Mouse (Mus musculus) right cerebral cortex, postnatal 14 days (tissue): Measurements from ENCODE around the gene Bhlhe23.

Experiments used
- DNase-seq: peaks from one replicate; pipeline ENCODE4 v3.0.0; 2022

The Bhlhe23 gene

DNA sequence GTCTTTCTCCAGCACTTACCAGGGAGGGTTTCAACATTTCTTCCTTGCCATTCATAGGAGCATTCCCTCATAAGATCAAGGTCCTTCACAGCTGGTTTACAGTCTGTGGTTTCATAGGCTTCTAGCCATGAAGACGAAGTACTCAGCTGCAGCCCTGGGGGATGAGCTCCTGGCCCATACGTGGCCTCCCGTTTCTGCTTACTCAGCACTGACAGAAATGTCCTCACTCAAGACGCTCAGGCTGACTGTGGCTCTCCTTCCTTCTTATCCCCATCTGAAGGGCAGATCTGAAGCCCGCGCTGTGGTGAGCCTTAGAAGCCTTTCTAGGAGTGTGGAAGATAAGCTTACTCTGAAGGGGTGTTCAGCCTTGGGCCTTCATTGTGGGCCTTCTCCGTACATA lies 11.0 kb downstream of the Bhlhe23 start:
- no peak for DNase-seq

DNA sequence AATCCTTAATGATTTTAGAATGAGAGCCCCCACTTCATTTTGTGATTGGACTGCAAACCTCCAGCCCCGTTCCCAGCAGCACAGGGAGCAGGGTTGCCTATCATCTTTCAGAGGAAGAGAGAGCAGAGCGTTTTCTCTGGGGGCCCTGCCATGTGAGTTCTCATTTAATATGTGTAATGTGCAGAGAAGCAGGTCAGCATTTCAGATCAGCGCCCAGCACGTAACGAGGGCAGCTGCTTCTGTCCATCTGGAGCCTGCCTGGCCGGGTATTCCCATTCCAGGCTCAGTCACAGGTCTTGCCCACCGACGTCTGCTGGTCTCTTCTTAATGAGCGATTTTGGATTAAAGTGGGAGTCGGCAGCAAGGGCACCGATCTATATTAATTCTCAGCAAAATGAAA lies 11.7 kb downstream of the Bhlhe23 start:
- DNase-seq = no peak

DNA sequence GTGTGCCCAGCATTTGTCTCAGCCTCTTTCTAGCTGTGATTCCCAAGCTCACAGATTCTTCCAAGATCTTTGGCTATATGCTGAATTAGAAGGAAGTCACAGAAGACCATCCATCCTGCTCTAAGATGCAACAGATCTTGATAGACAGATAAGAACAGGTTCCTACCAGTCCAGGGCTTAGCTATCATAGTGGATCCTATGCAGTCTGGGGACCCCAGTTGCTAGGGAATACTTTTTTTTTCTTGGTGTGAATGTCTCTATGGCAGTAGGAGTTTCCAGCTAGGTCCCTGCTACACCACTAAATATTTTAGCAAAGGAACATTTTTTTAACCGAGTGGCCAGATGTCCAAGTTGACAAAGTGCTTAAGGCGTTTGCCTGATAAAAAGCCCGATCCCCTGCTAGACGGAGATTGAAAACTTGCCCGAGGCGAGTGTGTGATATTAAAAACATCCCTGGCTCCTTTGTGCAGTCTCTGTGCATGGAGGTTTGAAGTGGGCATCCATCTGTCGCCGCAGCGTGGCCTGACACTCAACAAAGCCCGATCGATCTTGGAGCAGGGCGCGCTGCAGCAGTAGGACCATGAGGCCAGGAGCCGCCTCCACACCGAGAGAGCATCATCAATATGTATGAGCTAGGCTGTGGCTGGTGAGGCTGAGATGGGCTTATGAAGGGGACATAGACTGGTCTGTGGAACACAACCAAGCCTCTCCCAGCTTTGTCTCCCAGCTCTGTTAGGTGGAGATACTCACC lies 18.0 kb downstream of the Bhlhe23 start:
- no peak for DNase-seq

DNA sequence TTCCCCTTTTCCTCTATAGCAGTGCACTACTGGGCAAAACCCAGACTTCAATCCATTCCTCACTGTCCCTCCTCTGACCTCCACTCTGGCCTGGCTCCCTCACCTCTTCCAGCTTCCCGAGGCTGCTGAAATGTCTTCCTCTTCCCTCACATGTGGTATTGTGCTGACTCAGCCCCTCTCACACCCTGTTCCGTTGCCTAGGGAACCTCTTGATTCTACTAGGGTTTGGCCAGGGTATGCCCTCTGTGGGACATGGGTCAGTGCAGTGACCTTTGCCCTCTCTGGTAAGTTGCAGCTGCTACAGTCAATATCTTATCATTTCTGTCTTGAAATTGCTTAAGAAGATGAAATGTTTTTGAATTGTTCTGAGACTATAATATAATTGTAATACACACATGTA lies 19.9 kb downstream of the Bhlhe23 start:
- DNase-seq = no peak

DNA sequence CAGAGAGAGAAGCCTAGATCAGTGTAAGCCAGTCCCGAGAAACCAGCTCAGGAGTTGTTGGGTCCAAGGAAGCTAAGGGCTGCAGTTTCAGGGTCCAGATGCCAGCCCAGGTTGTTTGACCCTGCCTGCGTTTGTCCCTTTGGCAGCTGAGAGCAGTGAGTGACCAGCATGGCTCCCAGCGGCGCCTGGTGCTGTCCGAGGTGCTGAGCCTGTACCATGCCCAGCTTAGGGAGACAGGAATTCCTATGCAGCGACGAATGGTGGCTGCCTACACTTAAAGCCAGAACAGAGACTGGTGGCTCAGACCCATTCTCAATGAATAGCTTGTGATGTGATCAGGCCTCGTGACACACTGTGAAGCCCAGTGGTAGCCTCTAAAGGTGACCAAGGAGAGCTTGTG lies 20.8 kb downstream of the Bhlhe23 start:
- DNase-seq = no peak

DNA sequence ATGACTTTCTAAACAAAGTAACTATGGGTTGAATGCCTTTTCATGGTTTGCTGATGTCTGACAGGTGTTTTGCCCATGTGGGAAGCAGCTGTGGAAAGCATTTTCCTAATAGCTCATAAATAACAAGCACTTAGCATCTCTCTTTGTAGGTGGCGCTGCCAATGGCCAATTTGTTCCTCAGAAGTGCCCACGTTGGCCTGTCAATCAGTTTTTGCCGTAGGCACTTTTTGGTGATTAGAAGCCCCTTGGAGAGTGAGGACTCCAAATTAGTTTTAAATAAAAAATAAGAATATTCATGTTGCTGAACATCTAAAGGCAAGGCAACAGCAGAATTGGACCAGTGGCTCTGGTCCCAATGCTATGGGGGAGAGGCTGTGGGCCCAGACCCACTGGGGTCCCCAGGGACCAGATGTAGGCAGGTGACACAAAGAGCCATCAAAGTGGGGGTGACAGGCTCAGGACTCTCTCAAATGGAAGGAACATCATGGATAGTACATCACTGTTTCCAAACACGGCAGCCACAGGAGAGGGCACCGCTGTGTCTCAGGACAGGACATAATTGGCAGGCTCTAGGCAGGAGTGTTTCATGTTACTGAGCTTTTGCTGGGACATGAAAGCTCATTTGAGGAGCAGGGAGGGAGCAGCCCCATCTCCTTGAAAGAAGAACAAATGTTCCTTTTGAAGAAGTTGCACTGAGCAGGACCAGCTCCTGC lies 21.6 kb downstream of the Bhlhe23 start:
- DNase-seq = no peak

DNA sequence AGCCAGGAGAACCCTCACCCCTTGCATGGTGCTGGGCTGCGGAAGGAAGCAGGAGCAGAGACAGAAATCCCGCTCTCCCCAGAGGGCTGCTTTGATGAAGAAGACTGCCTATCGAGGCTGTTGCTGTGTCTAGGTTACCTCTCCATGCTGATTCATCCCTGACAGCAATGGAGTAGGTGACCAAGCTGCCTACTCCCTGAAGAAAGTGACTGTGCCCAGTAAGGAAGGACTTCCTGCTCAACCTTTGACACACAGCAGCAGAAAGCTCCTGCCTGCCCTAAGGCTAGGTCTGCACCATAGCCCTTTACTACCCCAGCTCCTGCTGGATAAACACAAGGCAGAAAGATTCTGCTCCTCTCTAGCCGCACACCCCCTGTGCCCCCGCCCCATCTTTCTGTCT lies 27.8 kb downstream of the Bhlhe23 start:
- DNase-seq = no peak

DNA sequence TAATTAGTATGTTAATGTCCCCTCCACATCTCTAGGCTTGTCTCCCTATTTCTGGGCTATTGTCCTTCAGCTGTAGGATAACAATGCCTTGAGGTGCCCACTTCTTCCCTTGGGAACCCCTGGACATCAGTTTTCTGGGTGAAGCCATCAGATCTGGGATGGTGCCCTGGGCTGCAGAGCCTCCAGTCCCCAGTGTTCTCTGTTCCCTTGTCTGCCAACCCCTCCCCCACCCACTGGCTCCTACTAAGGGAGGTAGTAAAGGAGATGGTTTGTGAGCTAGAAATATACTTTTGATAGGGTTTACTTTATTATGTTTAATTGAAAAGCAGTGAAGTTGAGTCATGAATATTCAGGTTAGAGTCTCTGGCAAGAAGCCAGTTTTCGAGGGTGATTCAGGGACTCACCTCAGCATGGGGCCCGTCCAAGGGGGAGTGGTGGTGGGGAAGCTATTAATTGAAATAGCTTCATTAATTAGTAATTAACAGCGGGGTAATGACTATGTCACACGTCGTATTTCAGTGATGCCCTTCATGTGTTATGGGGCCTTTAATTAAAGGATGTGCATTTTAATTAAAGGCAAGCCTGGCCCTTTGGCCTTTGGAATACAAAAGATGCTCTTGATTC lies 30.0 kb downstream of the Bhlhe23 start:
- DNase-seq = no peak

DNA sequence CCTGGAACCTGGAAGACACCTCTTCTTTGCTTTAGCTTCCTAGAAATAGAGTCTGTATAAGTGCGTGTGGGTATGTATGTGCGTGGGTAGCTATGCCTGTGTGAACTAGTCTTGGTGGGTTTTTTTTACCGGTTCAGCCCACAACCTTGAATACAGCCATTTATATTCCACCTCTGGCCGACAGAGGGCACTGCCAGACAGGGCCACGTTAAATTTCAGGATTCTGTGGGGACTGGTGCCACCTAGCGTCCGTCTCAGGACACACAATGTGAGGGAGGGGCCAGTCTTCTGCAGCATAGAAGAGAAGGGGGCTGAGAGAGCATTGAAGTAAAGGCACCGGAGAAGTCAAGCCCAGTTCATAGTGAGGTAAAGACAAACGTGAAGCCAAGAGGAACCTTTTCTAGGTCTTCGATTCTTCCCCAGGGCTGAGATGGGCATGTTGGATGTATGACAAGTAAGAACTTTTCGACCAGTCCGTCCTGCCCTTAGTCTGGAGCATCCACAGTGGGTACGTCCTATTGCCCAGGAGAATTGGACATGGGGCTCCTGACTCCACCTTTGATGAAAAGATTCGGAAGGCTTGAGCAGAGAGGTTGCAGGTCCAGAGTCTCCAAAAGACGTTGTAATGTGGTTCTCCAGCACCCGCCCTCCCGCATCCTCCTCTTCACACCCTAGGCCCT lies 31.3 kb downstream of the Bhlhe23 start:
- DNase-seq = peak; percentile 89

DNA sequence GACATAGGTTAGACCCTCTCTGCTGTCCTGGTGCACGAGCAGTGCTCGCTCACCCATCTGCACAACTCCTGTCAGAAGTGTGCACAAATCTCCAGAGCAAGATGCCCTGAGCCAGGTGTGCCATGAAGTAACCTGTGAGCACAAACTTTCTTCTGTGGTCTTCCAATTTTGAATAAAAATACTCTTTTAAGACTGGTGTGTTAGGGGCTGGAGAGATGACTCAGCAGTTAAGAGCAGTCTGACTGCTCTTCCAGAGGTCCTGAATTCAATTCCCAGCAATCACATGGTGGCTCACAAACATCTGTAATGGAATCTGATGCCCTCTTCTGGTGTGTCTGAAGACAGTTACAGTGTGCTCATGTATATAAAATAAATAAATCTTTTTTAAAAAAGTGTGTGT lies 33.4 kb downstream of the Bhlhe23 start:
- DNase-seq = no peak

DNA sequence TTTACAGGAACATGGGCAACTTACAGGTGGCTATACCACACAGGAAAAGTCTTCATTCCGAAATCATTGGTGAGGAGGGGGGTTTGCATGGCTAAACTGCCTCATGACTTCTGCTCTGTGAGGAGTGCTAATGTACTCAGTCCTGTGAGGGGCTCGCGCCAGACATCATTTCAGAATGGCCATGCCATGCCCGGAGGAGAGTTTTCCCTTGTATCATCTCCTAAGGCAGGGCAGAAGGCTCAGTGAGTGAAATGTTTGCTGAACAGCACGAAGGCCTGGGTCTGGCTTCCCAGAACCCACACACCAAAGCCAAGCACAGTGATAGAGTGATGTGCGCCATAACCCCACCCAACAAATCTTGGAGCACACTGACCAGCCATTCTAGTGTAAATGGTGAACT lies 33.9 kb downstream of the Bhlhe23 start:
- DNase-seq = no peak

DNA sequence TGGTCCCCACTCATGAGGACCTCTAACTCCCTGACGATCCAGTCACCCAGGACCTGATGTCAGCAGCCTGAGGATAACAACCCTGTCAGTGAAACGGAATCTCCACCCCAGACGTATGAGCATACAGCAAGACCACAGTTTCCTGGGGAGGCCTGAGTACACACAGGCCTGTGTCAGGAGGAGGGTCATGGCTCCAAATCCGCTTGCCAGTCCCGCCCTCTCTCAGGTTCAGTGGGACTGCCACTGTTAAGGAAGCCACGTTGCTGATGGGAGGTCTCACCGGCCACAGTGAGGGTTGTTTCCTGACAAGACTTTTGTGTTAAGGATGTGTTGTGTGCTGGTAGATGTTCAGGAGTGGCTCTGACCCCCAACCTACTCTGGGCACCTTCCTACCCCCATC lies 35.3 kb downstream of the Bhlhe23 start:
- no peak for DNase-seq

DNA sequence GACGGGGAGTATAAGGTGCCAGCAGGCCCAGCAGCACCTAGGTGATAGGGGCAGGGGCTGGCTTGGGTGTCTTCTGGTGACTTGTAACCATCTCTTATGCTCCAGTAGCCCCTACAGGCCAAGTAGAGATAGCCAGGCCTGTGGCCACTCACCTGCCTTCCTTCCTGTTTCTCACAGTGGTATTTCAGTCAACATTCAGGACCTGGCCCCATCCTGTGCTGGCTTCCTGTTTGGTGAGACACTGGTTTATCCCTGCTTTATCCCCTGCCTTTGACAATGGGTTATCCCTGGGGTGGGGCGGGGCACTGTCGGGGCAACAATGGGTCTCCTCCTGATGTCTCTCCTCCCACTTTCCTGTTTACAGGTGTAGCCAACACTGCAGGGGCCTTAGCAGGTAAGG lies 36.4 kb downstream of the Bhlhe23 start:
- no peak for DNase-seq

DNA sequence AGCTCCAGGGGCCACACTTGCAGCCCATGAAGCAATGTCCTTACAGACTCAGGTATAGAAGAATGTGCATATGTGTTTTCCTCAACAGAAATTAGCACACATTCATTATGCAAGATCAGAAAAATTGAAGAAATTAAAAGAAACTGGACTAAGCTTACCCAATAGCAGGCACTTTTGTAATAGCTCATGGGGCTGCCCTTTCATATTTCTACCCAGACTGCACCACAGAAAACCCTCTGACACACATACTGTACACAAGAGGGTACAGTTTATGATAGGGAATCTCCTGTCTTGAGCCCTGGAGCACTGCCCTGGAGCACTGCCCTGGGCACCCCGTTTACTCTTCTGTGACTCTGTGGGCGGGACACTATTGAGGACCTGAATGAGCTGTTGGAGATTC lies 38.7 kb downstream of the Bhlhe23 start:
- no peak for DNase-seq

DNA sequence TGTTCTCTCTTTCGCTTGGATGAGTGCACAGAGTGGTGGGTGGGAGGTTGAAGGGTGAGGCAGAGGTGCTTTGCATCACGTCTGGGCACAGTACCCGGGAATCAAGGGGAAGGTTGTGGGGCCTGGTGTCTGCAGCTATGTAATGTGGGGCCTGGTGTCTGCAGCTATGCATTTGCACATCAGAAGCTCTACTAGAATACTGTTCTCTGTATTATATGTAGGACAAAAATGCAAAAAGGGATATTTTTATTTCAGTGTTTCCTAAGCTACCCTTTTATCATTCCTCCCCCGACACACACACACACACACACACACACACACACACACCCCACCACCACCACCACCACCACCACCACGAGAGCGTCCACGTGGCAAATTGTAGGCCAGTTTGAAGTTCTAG lies 41.5 kb downstream of the Bhlhe23 start:
- DNase-seq = peak; percentile 49

DNA sequence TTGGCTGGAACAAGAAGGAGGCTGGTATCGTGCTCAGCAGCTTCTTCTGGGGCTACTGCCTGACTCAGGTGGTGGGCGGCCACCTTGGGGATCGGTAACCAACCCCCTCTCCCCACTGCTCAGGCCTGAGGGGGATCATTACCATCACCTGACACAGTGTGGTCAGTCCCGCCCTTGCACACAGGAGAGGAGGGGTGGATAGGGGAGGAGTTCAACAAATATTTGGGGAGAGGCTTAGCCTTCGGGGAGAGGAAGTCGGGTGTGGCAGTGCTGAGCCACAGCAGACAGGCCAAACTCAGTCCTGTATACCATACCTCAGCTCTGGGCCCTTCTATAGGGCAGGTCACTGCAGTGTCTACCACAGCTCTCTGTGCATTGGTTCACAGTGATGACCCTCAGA lies 44.7 kb downstream of the Bhlhe23 start:
- DNase-seq = no peak

DNA sequence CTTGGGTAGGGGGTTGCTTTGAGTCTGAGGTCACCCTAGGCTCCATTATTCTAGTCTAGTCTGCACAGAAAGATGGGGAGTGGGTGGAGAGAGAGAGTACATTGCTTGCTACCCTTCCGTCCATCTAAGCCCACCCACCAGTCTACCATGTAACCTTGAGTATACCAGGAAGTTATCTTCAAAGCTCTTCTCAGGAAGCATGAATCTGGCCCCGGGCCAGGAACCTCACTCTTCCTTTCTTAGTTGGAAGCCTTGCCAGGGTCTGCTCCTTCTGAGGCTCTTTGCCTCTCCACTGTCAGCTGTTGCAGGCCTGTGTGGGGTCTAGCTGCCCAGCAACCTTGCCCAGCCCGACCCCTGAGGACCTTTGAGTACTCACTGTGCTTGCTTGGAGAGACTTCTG lies 45.7 kb downstream of the Bhlhe23 start:
- DNase-seq = no peak

DNA sequence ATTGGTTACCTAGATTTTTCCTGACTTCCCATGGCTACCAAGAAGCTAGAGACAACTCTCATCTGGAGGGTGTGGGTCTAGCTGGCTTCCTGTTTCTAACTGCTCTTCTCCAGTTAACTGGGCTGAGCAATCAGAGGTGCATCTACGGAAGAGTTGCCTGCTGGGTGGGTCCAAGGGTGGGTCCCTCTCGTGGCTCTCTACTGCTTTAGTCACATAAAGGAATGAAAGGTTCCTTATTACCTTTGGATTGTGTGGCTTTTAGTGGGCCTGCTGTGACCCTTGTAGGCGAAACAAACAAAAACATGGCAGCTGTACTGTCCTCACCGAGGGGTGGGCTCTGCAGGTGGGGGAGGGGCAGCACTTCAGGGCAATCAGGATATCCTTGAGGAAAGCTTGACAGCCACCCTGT lies 49.1 kb downstream of the Bhlhe23 start:
- no peak for DNase-seq

DNA sequence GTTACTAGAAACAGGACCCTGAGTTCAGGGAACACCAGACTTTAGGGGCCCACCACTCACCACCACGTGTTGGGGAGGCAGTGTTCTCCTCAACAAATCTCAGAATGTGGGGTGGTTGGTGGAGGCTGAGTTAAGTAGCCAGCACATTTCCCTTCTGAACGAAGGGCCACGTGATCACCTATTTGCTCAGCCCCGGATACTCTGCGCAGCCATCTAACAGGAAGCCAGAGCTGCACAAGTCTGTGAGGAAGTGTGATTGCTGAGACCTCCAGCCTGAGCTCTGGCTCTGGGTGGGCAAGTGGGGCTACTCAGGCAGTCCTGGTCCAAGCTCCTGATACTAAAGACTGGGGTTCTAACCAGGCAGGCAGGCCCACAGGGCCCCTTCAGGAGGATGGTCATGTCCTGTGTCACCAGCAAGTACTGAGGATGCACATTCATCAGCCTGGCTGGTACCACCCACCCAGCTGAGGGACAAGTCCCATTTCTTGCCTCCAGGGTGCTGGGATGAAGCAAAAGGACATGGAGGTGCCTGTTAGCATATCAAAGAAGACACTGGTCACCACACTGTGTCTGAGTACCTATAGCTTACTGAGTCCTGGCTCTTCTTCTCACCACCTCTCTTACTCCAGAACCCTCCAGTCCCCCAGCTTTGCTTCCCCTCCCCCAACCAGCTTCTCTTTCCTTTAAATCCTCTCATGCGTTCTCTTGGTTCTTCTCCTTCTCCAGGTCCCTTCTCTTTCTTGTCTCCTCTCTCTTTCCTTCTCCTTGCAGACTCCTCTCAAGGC lies 49.9 kb downstream of the Bhlhe23 start:
- no peak for DNase-seq

DNA sequence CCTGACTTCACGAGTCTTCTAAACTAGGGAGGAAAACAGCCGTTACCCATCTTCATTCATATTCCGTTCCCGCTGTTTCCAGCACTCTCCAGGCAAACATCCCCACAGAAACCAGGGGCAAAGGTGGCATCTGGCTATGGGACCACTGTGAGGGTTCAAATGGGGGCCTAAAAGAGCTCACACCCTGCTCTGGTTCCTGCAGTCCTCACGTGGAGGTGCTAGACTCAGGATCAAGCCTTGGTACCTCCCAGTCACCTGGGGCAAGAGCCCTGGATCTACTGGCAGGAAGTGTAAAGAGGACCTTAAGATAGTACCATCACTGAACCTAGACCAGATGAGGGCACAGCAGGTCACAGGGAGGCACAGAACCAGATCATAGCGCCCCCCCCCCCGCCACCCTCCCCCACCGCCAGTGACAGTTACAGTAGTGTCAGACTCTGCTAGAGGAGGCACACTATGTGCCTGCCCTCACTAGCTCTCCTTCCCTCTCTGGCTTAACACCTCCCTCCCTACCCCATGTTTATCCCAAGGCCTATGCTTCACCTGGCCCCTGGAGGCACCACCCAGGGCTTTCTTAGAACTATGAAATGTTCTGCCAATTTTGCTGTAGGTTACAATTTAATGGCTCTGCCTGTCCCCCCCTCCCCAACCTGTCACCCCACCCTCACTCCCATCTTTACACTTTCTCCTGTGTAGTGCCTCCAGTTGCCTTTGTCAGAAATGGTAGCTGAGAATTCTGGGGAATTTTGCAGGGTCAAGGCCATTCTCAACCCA lies 50.7 kb downstream of the Bhlhe23 start:
- no peak for DNase-seq

DNA sequence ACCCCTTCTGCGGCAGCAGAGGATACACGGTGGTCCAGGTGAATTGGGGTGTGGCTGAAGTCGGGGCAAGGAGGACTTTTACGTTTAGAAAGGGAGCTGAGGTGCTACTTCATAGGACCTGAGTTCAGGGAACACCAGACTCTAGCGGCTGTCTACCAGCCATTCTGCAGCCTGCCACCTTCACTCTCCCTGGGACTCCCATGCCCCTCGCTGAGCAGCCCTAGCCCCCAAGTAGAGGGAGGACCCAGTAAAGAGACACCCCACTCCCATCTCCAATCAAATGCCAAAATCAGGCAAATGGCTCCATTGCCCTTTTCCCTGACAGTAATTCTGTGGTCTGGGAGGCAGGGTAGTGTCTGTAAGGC lies 51.3 kb downstream of the Bhlhe23 start:
- no peak for DNase-seq
